Mouse (Mus musculus) NIH3T3 (cell line): ENCODE results near the gene Hnf4a.
"Not testable (repeated sequence)": the region's sequence is repeated elsewhere in the genome, so short reads cannot be mapped to it uniquely, and the experiment has no call there.

Experiments used
- DNase-seq: peaks from one replicate; pipeline ENCODE4 v3.0.0-alpha.2; 2012; ENCODE audit warnings: low read depth

Hnf4a gene

GRCm38 (mm10) chr2:163621401-163621800 is 114.8 kb downstream of the Hnf4a start:
- not testable (repeated sequence) for DNase-seq
